In genomic region chr10:40053896-40054295, GRCm38 (mm10) we compare ENCODE assay signal across 16 mouse cellular contexts. TPM values are rescaled to one million over a fixed set of nuclear protein-coding genes. Genes with fewer than 3 reads are reported as not detected.
DNase-seq lines count a peak whose midpoint lies in the region; ATAC-seq and TF ChIP-seq lines count a peak whose summit lies in the region.
"Had no signal": no experiment of that assay in that cellular context is flagged by ENCODE, and none has a peak within 500 bp of the region (broad histone marks: within the 10 kb centered on the region; RNA-seq: fewer than 3 reads in every experiment).

No protein-coding gene starts in this region.

- H3K27ac ChIP-seq in liver, embryonic 12.5 days, result no peak overlapping the region
- H3K27ac ChIP-seq in liver, postnatal 0 days (ENCODE audit: low read depth), result no peak overlapping the region
- H3K27ac ChIP-seq in forebrain, embryonic 11.5 days (ENCODE audit: low read depth, low read length), result no peak overlapping the region
- H3K27ac ChIP-seq: forebrain, embryonic 12.5 days; kidney, embryonic 15.5 days; neural tube, embryonic 12.5 days had no signal

- DNase-seq in kidney, postnatal 10 days, result peak; percentile 6
- DNase-seq in kidney, postnatal 14 days, result no peak
- DNase-seq in liver, postnatal 0 days, result no peak
- DNase-seq in layer of hippocampus, adult 8-10 months (ENCODE audit: low spot score in 2 of 2), result peak; percentile 64
- peak; percentile 21 to 42 for DNase-seq in right cerebral cortex, adult 2 months (ENCODE audit: low spot score in 2 of 2)
- DNase-seq in forebrain, embryonic 11.5 days (ENCODE audit: low spot score), result no peak
- DNase-seq: gastrocnemius, postnatal 10 days; thymus, adult 18-20 months had no signal

- peak; percentile 27; the same call in 1 of the 2 replicates for ATAC-seq in liver, embryonic 12.5 days
- ATAC-seq in liver, postnatal 0 days, result no peak
- no peak for ATAC-seq in megakaryocyte progenitor cell, adult 5-6 weeks (replicated peaks; ENCODE audit: poor library complexity)
- no peak for ATAC-seq in forebrain, embryonic 11.5 days (replicated peaks; ENCODE audit: low FRiP score)

- H3K4me3 ChIP-seq in liver, embryonic 12.5 days, result no peak overlapping the region
- no peak overlapping the region for H3K4me3 ChIP-seq in liver, postnatal 0 days (ENCODE audit: low read depth, low read length)
- H3K4me3 ChIP-seq in forebrain, embryonic 11.5 days (ENCODE audit: low read depth, low read length), result no peak overlapping the region
- H3K4me3 ChIP-seq: forebrain, embryonic 12.5 days; kidney, embryonic 15.5 days; left cerebral cortex, adult 2 months; neural tube, embryonic 12.5 days had no signal

- no peak for TF ChIP-seq CTCF in liver, postnatal 0 days (IDR thresholded peaks at IDR 0.05; ENCODE audit: low read depth)

- H3K27me3 ChIP-seq in liver, embryonic 12.5 days (replicated peaks), result no peaks in the 10 kb centered on the region
- H3K27me3 ChIP-seq in liver, postnatal 0 days (ENCODE audit: insufficient read depth, low read length), result no peaks in the 10 kb centered on the region
- H3K27me3 ChIP-seq in forebrain, embryonic 11.5 days (ENCODE audit: control insufficient read depth, insufficient read depth, low read length), result no peaks in the 10 kb centered on the region
- H3K27me3 ChIP-seq: forebrain, embryonic 12.5 days; kidney, embryonic 15.5 days; neural tube, embryonic 12.5 days had no signal

- H3K9me3 ChIP-seq in liver, embryonic 12.5 days (replicated peaks), result no peaks in the 10 kb centered on the region
- H3K9me3 ChIP-seq in liver, postnatal 0 days (ENCODE audit: low read length), result no peaks in the 10 kb centered on the region
- H3K9me3 ChIP-seq in forebrain, embryonic 11.5 days (ENCODE audit: control insufficient read depth, low read length), result no peaks in the 10 kb centered on the region
- H3K9me3 ChIP-seq: forebrain, embryonic 12.5 days; kidney, embryonic 15.5 days; neural tube, embryonic 12.5 days had no signal

- peaks cover 70% of the 10 kb centered on the region for H3K36me3 ChIP-seq in liver, embryonic 12.5 days
- H3K36me3 ChIP-seq in liver, postnatal 0 days (replicated peaks; ENCODE audit: insufficient read depth, low read length), result peaks cover 8% of the 10 kb centered on the region; the same call in 1 of the 2 replicates
- H3K36me3 ChIP-seq in forebrain, embryonic 11.5 days (ENCODE audit: control insufficient read depth, insufficient read depth, low read length), result no peaks in the 10 kb centered on the region
- H3K36me3 ChIP-seq: forebrain, embryonic 12.5 days; kidney, embryonic 15.5 days; neural tube, embryonic 12.5 days had no signal

- 86% methylated on average over 4 of the region's 4 CpGs for WGBS in liver, embryonic 12.5 days (ENCODE audit: insufficient replicate concordance)
- WGBS in liver, postnatal 0 days (ENCODE audit: insufficient replicate concordance), result 93% methylated on average over 4 of the region's 4 CpGs
- WGBS in forebrain, embryonic 11.5 days, result 95% methylated on average over 4 of the region's 4 CpGs

- no peak overlapping the region for H3K9ac ChIP-seq in liver, embryonic 12.5 days
- H3K9ac ChIP-seq in liver, postnatal 0 days (replicated peaks), result no peak overlapping the region
- H3K9ac ChIP-seq in forebrain, embryonic 11.5 days (ENCODE audit: low read length), result no peak overlapping the region
- H3K9ac ChIP-seq: forebrain, embryonic 12.5 days; kidney, embryonic 15.5 days; lung, embryonic 14.5 days; neural tube, embryonic 12.5 days had no signal

- no peak overlapping the region for H3K4me2 ChIP-seq in liver, embryonic 12.5 days
- H3K4me2 ChIP-seq in liver, postnatal 0 days (ENCODE audit: low read depth, low read length), result no peak overlapping the region
- no peak overlapping the region for H3K4me2 ChIP-seq in forebrain, embryonic 11.5 days (ENCODE audit: low read depth, low read length, severe bottlenecking)
- H3K4me2 ChIP-seq: forebrain, embryonic 12.5 days; kidney, embryonic 15.5 days; lung, embryonic 14.5 days; neural tube, embryonic 12.5 days had no signal

- TF ChIP-seq EP300 in liver, postnatal 0 days (IDR thresholded peaks at IDR 0.05; ENCODE audit: low read depth), result no peak

- H3K4me1 ChIP-seq in liver, embryonic 12.5 days, result 0 out of 2 replicates have a peak, but pooled peaks cover 17% of the 10 kb centered on the region
- peaks cover 4% of the 10 kb centered on the region for H3K4me1 ChIP-seq in liver, postnatal 0 days (ENCODE audit: insufficient read depth)
- H3K4me1 ChIP-seq in forebrain, embryonic 11.5 days (replicated peaks; ENCODE audit: control insufficient read depth, insufficient read depth, low read length), result no peaks in the 10 kb centered on the region
- H3K4me1 ChIP-seq: neural tube, embryonic 12.5 days had no signal

RNA-seq across cellular contexts. Expression of gene Mfsd4b1, which starts 28.8 kb away (rescaled TPM):
- 0.19 and 0.42 TPM in 2 replicates for polyA plus RNA-seq in liver, embryonic 12.5 days (2016; fragmentation: Nextera tagmentation; extraction: Ambion mirVana)
- polyA plus RNA-seq in liver, postnatal 0 days (2015; fragmentation: Nextera tagmentation; extraction: Ambion mirVana), result 6.0 and 6.1 TPM in 2 replicates
- total RNA-seq in layer of hippocampus, adult 8-10 months (2022), result 1 to 10 TPM in 2 of 4 experiments, under 1 TPM in 2; 0.50 to 1.9 (median 1.0) TPM
- 0.07 TPM in 1 of 2 replicates, not detected in the other for total RNA-seq in megakaryocyte progenitor cell, adult 5-6 weeks (2015)
- total RNA-seq in megakaryocyte progenitor cell, adult 5-6 weeks (2017), result not detected in 2 replicates
- not detected in 2 replicates for polyA plus RNA-seq in forebrain, embryonic 11.5 days (2014; fragmentation: Nextera tagmentation; extraction: Ambion mirVana)
- polyA plus RNA-seq: forebrain, embryonic 12.5 days; lung, embryonic 14.5 days; neural tube, embryonic 12.5 days; stomach, embryonic 14.5 days had no signal

Comparison
In these comparisons a context has a peak if more than half of its experiments do, and no peak if none do; other contexts are left out.
1. DNase-seq: peak in kidney, postnatal 10 days (single experiment), layer of hippocampus, adult 8-10 months (2 of 2) and right cerebral cortex, adult 2 months (2 of 2); none in kidney, postnatal 14 days (single experiment), liver, postnatal 0 days (single experiment) and forebrain, embryonic 11.5 days (single experiment).